Mouse (Mus musculus) spleen, adult 2 months (tissue): ENCODE data around the gene Adcy1.

ENCODE experiments used
- CTCF ChIP-seq: fragments of 200-500 bp; IDR thresholded peaks from 2 replicates; pipeline ENCODE4 v1.5.1; 2011; ENCODE audit warnings: mild to moderate bottlenecking, inconsistent platforms; ENCODE audit not compliant: insufficient read depth, insufficient read length, insufficient replicate concordance; ENCODE audit errors: extremely low read depth
- POLR2A ChIP-seq: fragments of 200-500 bp; IDR thresholded peaks from 2 replicates; pipeline ENCODE4 v1.6.1; 2011; ENCODE audit warnings: low read depth, low read length, inconsistent platforms

GRCm38 (mm10) chr11:7116647-7117046, 53.4 kb downstream of the Adcy1 start:
- no peak for TF ChIP-seq POLR2A
- no peak for TF ChIP-seq CTCF
